ENCODE assay signal across 15 mouse cellular contexts in the genomic region with DNA sequence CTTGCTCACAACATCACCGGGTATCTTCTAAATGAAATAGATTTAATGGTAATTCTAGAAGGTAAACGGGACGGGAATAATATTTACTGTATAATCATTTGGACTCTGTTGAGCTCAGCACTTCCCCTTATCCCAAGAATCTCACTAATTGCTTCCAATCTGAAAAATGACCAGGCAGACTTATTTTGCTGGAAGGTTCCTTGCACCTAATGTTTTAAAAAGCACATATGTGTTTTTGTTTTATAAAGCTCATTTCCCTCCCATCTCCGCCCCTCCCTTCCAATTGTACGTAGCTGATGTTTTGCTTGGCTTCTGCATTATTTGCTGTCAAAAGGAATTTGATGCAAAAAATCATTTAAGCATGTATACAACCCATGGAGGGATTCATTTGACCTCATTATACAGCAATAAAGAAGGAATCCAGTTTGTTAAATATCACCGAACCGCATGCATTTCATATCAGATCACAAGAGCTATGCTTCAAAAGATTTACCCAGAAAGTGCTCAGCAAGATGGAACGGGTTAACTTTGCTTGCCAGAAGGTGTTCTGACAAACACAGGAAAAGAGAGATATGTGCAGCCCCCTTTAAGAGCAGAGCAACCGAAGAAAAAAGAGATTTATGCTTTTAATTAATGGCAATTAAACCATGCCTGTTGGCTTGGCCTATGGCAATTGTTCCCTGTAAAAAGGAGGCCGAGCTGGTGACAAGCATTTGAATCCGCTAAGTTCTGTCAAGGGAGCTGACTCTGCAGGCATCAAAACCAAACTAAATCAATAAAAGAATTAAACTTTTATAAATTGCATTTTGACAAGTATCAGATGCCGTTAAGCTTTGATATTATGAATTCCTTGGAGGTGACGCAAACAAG. TPM values are rescaled to one million over a fixed set of nuclear protein-coding genes. Genes with fewer than 3 reads are reported as not detected.
DNase-seq lines count a peak whose midpoint lies in the region; ATAC-seq and TF ChIP-seq lines count a peak whose summit lies in the region.
"Had no signal": no experiment of that assay in that cellular context is flagged by ENCODE, and none has a peak within 500 bp of the region (broad histone marks: within the 10 kb centered on the region; RNA-seq: fewer than 3 reads in every experiment).

No protein-coding gene starts in this region.

- H3K4me1 ChIP-seq in intestine, postnatal 0 days (replicated peaks; ENCODE audit: control insufficient read depth, insufficient read depth, low read length): no peaks in the 10 kb centered on the region
- 0 out of 2 replicates have a peak, but pooled peaks cover 3% of the 10 kb centered on the region for H3K4me1 ChIP-seq in intestine, embryonic 16.5 days (ENCODE audit: control insufficient read depth, insufficient read depth, low read length)
- peaks cover 23% of the 10 kb centered on the region for H3K4me1 ChIP-seq in embryonic facial prominence, embryonic 10.5 days
- H3K4me1 ChIP-seq in forebrain, embryonic 14.5 days (ENCODE audit: control insufficient read depth, insufficient read depth, low read length): peaks cover 13% of the 10 kb centered on the region
- H3K4me1 ChIP-seq in midbrain, embryonic 16.5 days (ENCODE audit: control insufficient read depth, insufficient read depth, low read length): peaks cover 12% of the 10 kb centered on the region

- WGBS in intestine, postnatal 0 days: 21% methylated on average over 13 of the region's 13 CpGs
- 18% methylated on average over 13 of the region's 13 CpGs for WGBS in intestine, embryonic 16.5 days
- WGBS in embryonic facial prominence, embryonic 10.5 days: 9% methylated on average over 13 of the region's 13 CpGs
- 1% methylated on average over 13 of the region's 13 CpGs for WGBS in forebrain, embryonic 14.5 days
- WGBS in midbrain, embryonic 16.5 days: 10% methylated on average over 13 of the region's 13 CpGs

- no peak for ATAC-seq in intestine, postnatal 0 days
- ATAC-seq in intestine, embryonic 16.5 days: no peak
- peak; percentile 58 for ATAC-seq in forebrain, embryonic 14.5 days
- ATAC-seq in midbrain, embryonic 16.5 days: no peak
- ATAC-seq: activated CD4-positive, CD25-positive, alpha-beta regulatory T cell, adult 4 months had no signal

- H3K4me3 ChIP-seq in intestine, postnatal 0 days (ENCODE audit: low read depth, low read length): peak overlapping the region; percentile 44; the same call in 1 of the 2 replicates
- H3K4me3 ChIP-seq in intestine, embryonic 16.5 days (ENCODE audit: low read length): no peak overlapping the region
- H3K4me3 ChIP-seq in embryonic facial prominence, embryonic 10.5 days: no peak overlapping the region
- no peak overlapping the region for H3K4me3 ChIP-seq in forebrain, embryonic 14.5 days (ENCODE audit: low read depth, low read length)
- H3K4me3 ChIP-seq in midbrain, embryonic 16.5 days (ENCODE audit: low read depth, low read length): no peak overlapping the region

- H3K9ac ChIP-seq in intestine, postnatal 0 days (ENCODE audit: low read depth, low read length): no peak overlapping the region
- no peak overlapping the region for H3K9ac ChIP-seq in intestine, embryonic 16.5 days (ENCODE audit: low read depth, low read length)
- no peak overlapping the region for H3K9ac ChIP-seq in forebrain, embryonic 14.5 days (ENCODE audit: low read length)
- H3K9ac ChIP-seq in midbrain, embryonic 16.5 days (ENCODE audit: low read depth, low read length): no peak overlapping the region
- H3K9ac ChIP-seq: embryonic facial prominence, embryonic 15.5 days; heart, embryonic 15.5 days; liver, embryonic 14.5 days had no signal

- DNase-seq in embryonic facial prominence, embryonic 10.5 days (ENCODE audit: low spot score): peak; percentile 11
- peak; percentile 75 for DNase-seq in forebrain, embryonic 14.5 days (ENCODE audit: low spot score)
- no peak for DNase-seq in right cerebral cortex, adult 2 months (ENCODE audit: low spot score in 2 of 2)
- no peak for DNase-seq in thymus, postnatal 10 days (ENCODE audit: low spot score in 2 of 2)
- DNase-seq: kidney, postnatal 14 days; lung, postnatal 36 days; thymus, adult 2 months had no signal

- no peak overlapping the region for H3K27ac ChIP-seq in intestine, postnatal 0 days (ENCODE audit: low read depth, low read length)
- H3K27ac ChIP-seq in intestine, embryonic 16.5 days (ENCODE audit: low read length): no peak overlapping the region
- no peak overlapping the region for H3K27ac ChIP-seq in embryonic facial prominence, embryonic 10.5 days (replicated peaks)
- no peak overlapping the region for H3K27ac ChIP-seq in forebrain, embryonic 14.5 days (ENCODE audit: low read depth, low read length)
- peak overlapping the region; percentile 62; the same call in 1 of the 2 replicates for H3K27ac ChIP-seq in midbrain, embryonic 16.5 days (ENCODE audit: low read length)
- H3K27ac ChIP-seq: embryonic facial prominence, embryonic 15.5 days; heart, embryonic 15.5 days; liver, embryonic 14.5 days had no signal

- no peak for TF ChIP-seq CTCF in intestine, postnatal 0 days (IDR thresholded peaks at IDR 0.05; ENCODE audit: low read depth)

- H3K4me2 ChIP-seq in intestine, postnatal 0 days (replicated peaks; ENCODE audit: low read depth): no peak overlapping the region; the same call in 1 of the 2 replicates
- H3K4me2 ChIP-seq in intestine, embryonic 16.5 days (ENCODE audit: low read depth, low read length): no peak overlapping the region
- H3K4me2 ChIP-seq in forebrain, embryonic 14.5 days (ENCODE audit: low read length): peak overlapping the region; percentile 61
- H3K4me2 ChIP-seq in midbrain, embryonic 16.5 days (ENCODE audit: low read length): peak overlapping the region; percentile 55; the same call in 1 of the 2 replicates

- peaks cover 87% of the 10 kb centered on the region for H3K27me3 ChIP-seq in intestine, postnatal 0 days (replicated peaks; ENCODE audit: control insufficient read depth, insufficient read depth, low read length)
- peaks cover 75% of the 10 kb centered on the region for H3K27me3 ChIP-seq in intestine, embryonic 16.5 days (replicated peaks; ENCODE audit: control insufficient read depth, insufficient read depth, low read length)
- peaks cover 97% of the 10 kb centered on the region for H3K27me3 ChIP-seq in embryonic facial prominence, embryonic 10.5 days (replicated peaks; ENCODE audit: low read depth, poor library complexity, severe bottlenecking)
- H3K27me3 ChIP-seq in forebrain, embryonic 14.5 days (replicated peaks; ENCODE audit: control insufficient read depth, insufficient read depth, low read length): peaks cover 45% of the 10 kb centered on the region
- peaks cover 23% of the 10 kb centered on the region for H3K27me3 ChIP-seq in midbrain, embryonic 16.5 days (ENCODE audit: control insufficient read depth, insufficient read depth, low read depth, low read length)

- H3K36me3 ChIP-seq in intestine, postnatal 0 days (ENCODE audit: control insufficient read depth, insufficient read depth): no peaks in the 10 kb centered on the region
- no peaks in the 10 kb centered on the region for H3K36me3 ChIP-seq in intestine, embryonic 16.5 days (ENCODE audit: control insufficient read depth, insufficient read depth, low read length)
- H3K36me3 ChIP-seq in embryonic facial prominence, embryonic 10.5 days (replicated peaks): no peaks in the 10 kb centered on the region
- H3K36me3 ChIP-seq in forebrain, embryonic 14.5 days (ENCODE audit: control insufficient read depth, insufficient read depth, low read length): no peaks in the 10 kb centered on the region
- H3K36me3 ChIP-seq in midbrain, embryonic 16.5 days (ENCODE audit: control insufficient read depth, insufficient read depth, low read length): no peaks in the 10 kb centered on the region
- H3K36me3 ChIP-seq: embryonic facial prominence, embryonic 15.5 days; heart, embryonic 15.5 days had no signal

- no peaks in the 10 kb centered on the region for H3K9me3 ChIP-seq in intestine, postnatal 0 days (ENCODE audit: control insufficient read depth)
- no peaks in the 10 kb centered on the region for H3K9me3 ChIP-seq in intestine, embryonic 16.5 days (ENCODE audit: control insufficient read depth, low read length)
- H3K9me3 ChIP-seq in embryonic facial prominence, embryonic 10.5 days: no peaks in the 10 kb centered on the region
- H3K9me3 ChIP-seq in forebrain, embryonic 14.5 days (replicated peaks; ENCODE audit: control insufficient read depth, low read length): no peaks in the 10 kb centered on the region
- H3K9me3 ChIP-seq in midbrain, embryonic 16.5 days (replicated peaks; ENCODE audit: control insufficient read depth, low read length, poor library complexity, severe bottlenecking): no peaks in the 10 kb centered on the region
- H3K9me3 ChIP-seq: embryonic facial prominence, embryonic 15.5 days; heart, embryonic 15.5 days had no signal

RNA-seq across cellular contexts. Expression of a gene that starts 13.5 kb away (rescaled TPM):
- not detected in 2 replicates for polyA plus RNA-seq in intestine, postnatal 0 days (2015; fragmentation: Nextera tagmentation; extraction: Ambion mirVana)
- not detected in 2 replicates for polyA plus RNA-seq in intestine, embryonic 16.5 days (2015; fragmentation: Nextera tagmentation; extraction: Ambion mirVana)
- polyA plus RNA-seq in embryonic facial prominence, embryonic 10.5 days (2016; fragmentation: Nextera tagmentation; extraction: Ambion mirVana): 0.13 and 0.14 TPM in 2 replicates
- polyA plus RNA-seq in forebrain, embryonic 14.5 days (2014; fragmentation: Nextera tagmentation; extraction: Ambion mirVana): 1.9 and 2.0 TPM in 2 replicates
- polyA plus RNA-seq in midbrain, embryonic 16.5 days (2015; fragmentation: Nextera tagmentation; extraction: Ambion mirVana): 6.8 and 8.5 TPM in 2 replicates
- polyA plus RNA-seq: activated CD4-positive, CD25-positive, alpha-beta regulatory T cell, adult 4 months; embryonic facial prominence, embryonic 15.5 days; heart, embryonic 15.5 days; inflammation-experienced regulatory T-cells, adult 6 months; thymus, adult 2 months had no signal

Comparison
In these comparisons a context has a peak if more than half of its experiments do, and no peak if none do; other contexts are left out.
1. H3K4me2 ChIP-seq: peak in forebrain, embryonic 14.5 days (single experiment) and midbrain, embryonic 16.5 days (single experiment); none in intestine, postnatal 0 days (single experiment) and intestine, embryonic 16.5 days (single experiment).
2. DNase-seq: peak in embryonic facial prominence, embryonic 10.5 days (single experiment) and forebrain, embryonic 14.5 days (single experiment); none in right cerebral cortex, adult 2 months (0 of 2) and thymus, postnatal 10 days (0 of 2).